Mouse (Mus musculus) liver, postnatal 0 days (tissue): ENCODE results near the gene Zfp955b. TPM values are rescaled to one million over a fixed set of nuclear protein-coding genes. Genes with fewer than 3 reads are reported as not detected.

Experiments used
- ATAC-seq: fragments of 200-750 bp; cut with Nextera tagmentation; 2 replicates; pipeline ENCODE4 v1.8.0; 2017; ENCODE audit warnings: mild to moderate bottlenecking, moderate library complexity
- DNase-seq: peaks from one replicate; pipeline ENCODE4 v3.0.0-alpha.2; 2016
- H3K27ac ChIP-seq: fragments of 300-500 bp; sonication (generic); 2 replicates; pipeline ENCODE4 v1.5.1; 2014; ENCODE audit warnings: antibody characterized with exemption, moderate library complexity, mild to moderate bottlenecking, low read depth
- H3K27me3 ChIP-seq: fragments of 300-500 bp; sonication (generic); 2 replicates; pipeline ENCODE4 v1.6.1; 2014; ENCODE audit warnings: low read length, control low read depth, mixed read lengths; ENCODE audit not compliant: insufficient read depth
- H3K36me3 ChIP-seq: fragments of 300-500 bp; sonication (generic); replicated peaks from 2 replicates; pipeline ENCODE4 v1.6.1; 2014; ENCODE audit warnings: mild to moderate bottlenecking, control low read depth, low read length, moderate library complexity, mixed read lengths; ENCODE audit not compliant: insufficient read depth
- H3K4me1 ChIP-seq: fragments of 300-500 bp; sonication (generic); 2 replicates; pipeline ENCODE4 v1.6.1; 2014; ENCODE audit warnings: antibody characterized with exemption, mild to moderate bottlenecking, control low read depth; ENCODE audit not compliant: insufficient read depth
- H3K4me2 ChIP-seq: fragments of 300-500 bp; sonication (generic); 2 replicates; pipeline ENCODE4 v1.6.1; 2014; ENCODE audit warnings: low read depth, mild to moderate bottlenecking, low read length, moderate library complexity, mixed read lengths
- H3K4me3 ChIP-seq: fragments of 300-500 bp; sonication (generic); 2 replicates; pipeline ENCODE4 v1.5.1; 2014; ENCODE audit warnings: low read depth, low read length
- H3K9ac ChIP-seq: fragments of 300-500 bp; sonication (generic); replicated peaks from 2 replicates; pipeline ENCODE4 v1.6.1; 2014; ENCODE audit warnings: mild to moderate bottlenecking, moderate library complexity
- H3K9me3 ChIP-seq: fragments of 300-500 bp; sonication (generic); 2 replicates; pipeline ENCODE4 v1.6.1; 2016; ENCODE audit warnings: mild to moderate bottlenecking, control low read depth, low read length, mixed read lengths
- CTCF ChIP-seq: sonication (generic); IDR thresholded peaks from 2 replicates; pipeline ENCODE4 v1.5.1; 2016; ENCODE audit warnings: antibody characterized with exemption, low read depth
- EP300 ChIP-seq: IDR thresholded peaks from 2 replicates; pipeline ENCODE4 v1.6.1; 2016; ENCODE audit warnings: antibody characterized with exemption, low read depth, mild to moderate bottlenecking
- WGBS: fragments of 180-500 bp; shearing (Covaris S2); extraction: QIAGEN DNeasy Blood & Tissue Kit; methylation state at CpG from one replicate; pipeline ENCODE4 v1.1.7; 2014; ENCODE audit not compliant: insufficient replicate concordance; 5-methylcytosine and 5-hydroxymethylcytosine counted together
- polyA plus RNA-seq: library from polyadenylated mRNA; unstranded; fragments of >200 nt; fragmentation: Nextera tagmentation; extraction: Ambion mirVana; gene quantifications from 2 replicates; pipeline ENCODE4 v1.2.1, GENCODE M21; 2015

Zfp955b gene
- polyA plus RNA-seq, 1 experiment from 2014 or later = 2.0 TPM

DNA sequence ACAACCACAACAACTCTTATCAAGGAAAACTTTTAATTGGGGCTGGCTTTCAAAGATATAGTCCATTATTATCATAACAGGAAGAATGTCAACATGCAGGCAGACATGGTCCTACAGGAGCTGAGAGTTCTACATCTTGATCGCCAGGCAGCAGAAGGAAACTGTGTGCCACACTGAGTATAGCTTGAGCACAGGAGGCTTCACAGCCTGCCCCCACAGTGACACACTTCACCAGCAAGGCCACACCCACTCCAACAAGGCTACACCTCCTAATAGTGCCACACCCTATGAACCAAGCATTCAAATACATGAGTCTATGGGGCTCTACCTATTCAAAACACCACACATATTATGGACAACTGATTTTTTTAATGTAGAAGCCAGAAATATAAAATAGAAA lies 63.6 kb downstream of the Zfp955b start:
- TF ChIP-seq EP300 = no peak
- no peak for TF ChIP-seq CTCF

More for the DNA sequence above, 63.6 kb downstream of the Zfp955b start:
- H3K27me3 ChIP-seq = no peaks in the 10 kb centered on the region
- H3K9ac ChIP-seq = no peak overlapping the region
- 71% methylated on average over 1 of the region's 1 CpGs for WGBS
- DNase-seq (no peak), ATAC-seq (no peak)
- no peak overlapping the region for H3K4me3 ChIP-seq
- H3K4me1 ChIP-seq = no peaks in the 10 kb centered on the region
- H3K27ac ChIP-seq = no peak overlapping the region
- peaks cover 4% of the 10 kb centered on the region for H3K9me3 ChIP-seq
- H3K36me3 ChIP-seq = no peaks in the 10 kb centered on the region
- H3K4me2 ChIP-seq = no peak overlapping the region

Other genes starting within 250 kb of the Zfp955b start
- gene 4921501E09Rik, start 221.5 kb upstream of the Zfp955b start, polyA plus RNA-seq = not detected in 2 replicates
- gene Zfp563, start 200.2 kb upstream of the Zfp955b start, polyA plus RNA-seq = 1.5 and 1.6 TPM in 2 replicates
- not detected in 2 replicates for gene Morc2b, start 149.9 kb upstream of the Zfp955b start, polyA plus RNA-seq
- gene Olfr55, start 121.1 kb upstream of the Zfp955b start, polyA plus RNA-seq = not detected in 2 replicates
- not detected in 2 replicates for gene Olfr239, start 98.2 kb upstream of the Zfp955b start, polyA plus RNA-seq
- not detected in 2 replicates for gene Olfr1564, start 67.9 kb upstream of the Zfp955b start, polyA plus RNA-seq
- gene Zfp955a, start 34.4 kb upstream of the Zfp955b start, polyA plus RNA-seq = 2.6 and 3.0 TPM in 2 replicates
- gene Olfr63, start 24.9 kb upstream of the Zfp955b start, polyA plus RNA-seq = 0.02 TPM in 1 of 2 replicates, not detected in the other
- 1.1 and 1.9 TPM in 2 replicates for gene Zfp81, start 69.3 kb downstream of the Zfp955b start, polyA plus RNA-seq
- gene Zfp101, start 105.1 kb downstream of the Zfp955b start, polyA plus RNA-seq = 3.2 and 5.2 TPM in 2 replicates
- gene Actl9, start 143.4 kb downstream of the Zfp955b start, polyA plus RNA-seq = not detected in 2 replicates
- 3.2 and 3.5 TPM in 2 replicates for gene Adamts10, start 234.7 kb downstream of the Zfp955b start, polyA plus RNA-seq